Mouse (Mus musculus) liver, postnatal 0 days (tissue): ENCODE results near the gene Ppara.

Experiments
- CTCF ChIP-seq: sonication (generic); IDR thresholded peaks from 2 replicates; pipeline ENCODE4 v1.5.1; 2016; ENCODE audit warnings: antibody characterized with exemption, low read depth
- EP300 ChIP-seq: IDR thresholded peaks from 2 replicates; pipeline ENCODE4 v1.6.1; 2016; ENCODE audit warnings: antibody characterized with exemption, low read depth, mild to moderate bottlenecking

DNA sequence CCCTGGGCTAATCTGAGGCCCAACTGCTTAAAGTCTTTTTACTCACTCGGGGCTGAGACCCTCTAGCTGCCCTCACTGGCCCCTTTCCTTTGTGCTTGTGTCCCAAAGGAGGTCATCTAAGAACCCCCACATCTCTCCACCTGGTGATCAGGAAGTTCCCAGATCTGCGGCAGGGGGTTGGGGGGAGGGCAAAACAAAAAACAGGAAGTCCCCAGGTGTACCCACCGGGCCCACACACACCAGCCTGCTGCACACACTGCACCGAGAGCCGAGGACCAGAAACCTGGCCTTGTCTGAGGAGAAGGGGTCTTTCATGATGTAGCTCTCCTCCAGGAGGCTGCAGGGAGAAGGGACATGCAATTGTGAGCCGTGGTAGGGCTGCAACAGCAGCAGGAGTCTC is 73.2 kb downstream of the Ppara start:
- TF ChIP-seq CTCF (no peak), EP300 (no peak)
